Mouse (Mus musculus): ENCODE measurements around the gene Tmem97.

Tmem97 gene

GRCm38 (mm10) chr11:78528714-78529113 lies 21.9 kb downstream of the Tmem97 start:
- in situ Hi-C loops (cut with MboI; ENCODE audit: low pct_unique_long_range_greater_than_20kb in 1 of 2, low sequenced_read_pairs in 2 of 2, unreplicated experiment in 1 of 2): no loop called here

- in situ Hi-C loops (cut with MboI; ENCODE audit: low pct_unique_long_range_greater_than_20kb in 1 of 2, low sequenced_read_pairs in 2 of 2, unreplicated experiment in 1 of 2): no loop called here
These were observed 25.7 kb downstream of the Tmem97 start for GRCm38 (mm10) chr11:78524838-78525237.

- in situ Hi-C loops (cut with MboI; ENCODE audit: low pct_unique_long_range_greater_than_20kb in 1 of 2, low sequenced_read_pairs in 2 of 2, unreplicated experiment in 1 of 2): no loop called here
These were observed 27.2 kb downstream of the Tmem97 start for GRCm38 (mm10) chr11:78523241-78523955.

- in situ Hi-C loops (cut with MboI; ENCODE audit: low pct_unique_long_range_greater_than_20kb in 1 of 2, low sequenced_read_pairs in 2 of 2, unreplicated experiment in 1 of 2): no loop called here
These were observed 28.0 kb downstream of the Tmem97 start for GRCm38 (mm10) chr11:78522481-78522997.

- in situ Hi-C loops (cut with MboI; ENCODE audit: low pct_unique_long_range_greater_than_20kb in 1 of 2, low sequenced_read_pairs in 2 of 2, unreplicated experiment in 1 of 2): no loop called here
These were observed 28.7 kb downstream of the Tmem97 start for GRCm38 (mm10) chr11:78521880-78522279.

- in situ Hi-C loops (cut with MboI; ENCODE audit: low pct_unique_long_range_greater_than_20kb in 1 of 2, low sequenced_read_pairs in 2 of 2, unreplicated experiment in 1 of 2): no loop called here
These were observed 31.6 kb downstream of the Tmem97 start for GRCm38 (mm10) chr11:78518931-78519330.

GRCm38 (mm10) chr11:78515549-78516325 lies 34.8 kb downstream of the Tmem97 start:
- in situ Hi-C loops (cut with MboI; ENCODE audit: low pct_unique_long_range_greater_than_20kb in 1 of 2, low sequenced_read_pairs in 2 of 2, unreplicated experiment in 1 of 2): no loop called here

- in situ Hi-C loops (cut with MboI; ENCODE audit: low pct_unique_long_range_greater_than_20kb in 1 of 2, low sequenced_read_pairs in 2 of 2, unreplicated experiment in 1 of 2): no loop called here
These were observed 37.3 kb downstream of the Tmem97 start for GRCm38 (mm10) chr11:78513106-78513790.

- in situ Hi-C loops (cut with MboI; ENCODE audit: low pct_unique_long_range_greater_than_20kb in 1 of 2, low sequenced_read_pairs in 2 of 2, unreplicated experiment in 1 of 2): no loop called here
These were observed 38.3 kb downstream of the Tmem97 start, which contains the start of the genes Tmem199 and Poldip2 for GRCm38 (mm10) chr11:78512025-78512957. Gene Tmem199 (minus strand): TSS chr11:78512172. Gene Poldip2 (plus strand): TSS chr11:78512193.

GRCm38 (mm10) chr11:78509148-78509547 lies 41.4 kb downstream of the Tmem97 start:
- in situ Hi-C loops (cut with MboI; ENCODE audit: low pct_unique_long_range_greater_than_20kb in 1 of 2, low sequenced_read_pairs in 2 of 2, unreplicated experiment in 1 of 2): no loop called here

GRCm38 (mm10) chr11:78505430-78505829 lies 45.1 kb downstream of the Tmem97 start:
- in situ Hi-C loops (cut with MboI; ENCODE audit: low pct_unique_long_range_greater_than_20kb in 1 of 2, low sequenced_read_pairs in 2 of 2, unreplicated experiment in 1 of 2): no loop called here

- in situ Hi-C loops (cut with MboI; ENCODE audit: low pct_unique_long_range_greater_than_20kb in 1 of 2, low sequenced_read_pairs in 2 of 2, unreplicated experiment in 1 of 2): no loop called here
These were observed 47.5 kb downstream of the Tmem97 start, which contains the start of gene Sebox for GRCm38 (mm10) chr11:78502909-78503650. Gene Sebox (plus strand): TSS chr11:78503447.

- in situ Hi-C loops (cut with MboI; ENCODE audit: low pct_unique_long_range_greater_than_20kb in 1 of 2, low sequenced_read_pairs in 2 of 2, unreplicated experiment in 1 of 2): no loop called here
These were observed 49.0 kb downstream of the Tmem97 start for GRCm38 (mm10) chr11:78501529-78501928.

- in situ Hi-C loops (cut with MboI; ENCODE audit: low pct_unique_long_range_greater_than_20kb in 1 of 2, low sequenced_read_pairs in 2 of 2, unreplicated experiment in 1 of 2): no loop called here
These were observed 49.9 kb downstream of the Tmem97 start for GRCm38 (mm10) chr11:78500623-78501202.

GRCm38 (mm10) chr11:78499543-78499942 lies 51.0 kb downstream of the Tmem97 start:
- in situ Hi-C loops (cut with MboI; ENCODE audit: low pct_unique_long_range_greater_than_20kb in 1 of 2, low sequenced_read_pairs in 2 of 2, unreplicated experiment in 1 of 2): no loop called here

- in situ Hi-C loops (cut with MboI; ENCODE audit: low pct_unique_long_range_greater_than_20kb in 1 of 2, low sequenced_read_pairs in 2 of 2, unreplicated experiment in 1 of 2): no loop called here
These were observed 51.6 kb downstream of the Tmem97 start, which contains the start of gene Vtn for GRCm38 (mm10) chr11:78499004-78499403. Gene Vtn (plus strand): TSS chr11:78499091.

Data from mouse embryonic stem cell (cell line).